Mouse (Mus musculus): ENCODE data around the gene Sec14l2. TPM values are rescaled to one million over a fixed set of nuclear protein-coding genes. Genes with fewer than 3 reads are reported as not detected.

The Sec14l2 gene
- total and polyA plus RNA-seq, 3 experiments, result 15.5 to 40.1 TPM; not detected in 1

GRCm38 (mm10) chr11:4097091-4097621 lies 26.1 kb downstream of the Sec14l2 start:
- Histone ChIP-seq H3K4me3 (ENCODE audit: control insufficient read depth in 1 of 2, insufficient read depth in 1 of 2, low read depth in 2 of 2, low read length in 2 of 2) (peak overlapping the region; percentile 66 to 67), H3K9me3 (replicated peaks; ENCODE audit: insufficient read depth, low read length) (no peaks in the 10 kb centered on the region), H3K4me1 (ENCODE audit: control insufficient read depth in 1 of 2, insufficient read depth in 2 of 2, low read length in 2 of 2) (peaks cover 0 to 7% of the 10 kb centered on the region in 2 experiments; a peak in 2 of 4 replicates), H3K27me3 (ENCODE audit: control insufficient read depth in 1 of 2, insufficient read depth in 2 of 2, low read length in 2 of 2) (no peaks in the 10 kb centered on the region), H3K79me2 (ENCODE audit: control insufficient read depth, insufficient read depth, low read length, poor library complexity) (peaks cover 8% of the 10 kb centered on the region), H3K27ac (ENCODE audit: control insufficient read depth, low read depth, low read length) (peak overlapping the region; percentile 89), H3K36me3 (ENCODE audit: control insufficient read depth in 1 of 2, insufficient read depth in 2 of 2, low read length in 2 of 2) (peaks cover 0 to 6% of the 10 kb centered on the region in 2 experiments; a peak in 2 of 4 replicates), H3K9ac (ENCODE audit: control insufficient read depth, low read depth, low read length, poor library complexity, severe bottlenecking) (peak overlapping the region; percentile 80)
- DNase-seq (ENCODE audit: low read depth, low spot score), result peak; percentile 60
- TF ChIP-seq RCOR1 (IDR thresholded peaks at IDR 0.05; ENCODE audit: low read depth, low read length) (peak; percentile 13; the same call in 1 of the 2 replicates), MAX (IDR thresholded peaks at IDR 0.05; ENCODE audit: low read length) (no peak), RAD21 (IDR thresholded peaks at IDR 0.05; ENCODE audit: low read depth, low read length) (no peak), POLR2AphosphoS2 (IDR thresholded peaks at IDR 0.05; ENCODE audit: low read length) (no peak), HCFC1 (IDR thresholded peaks at IDR 0.05; ENCODE audit: low read depth, low read length) (no peak), EP300 (IDR thresholded peaks at IDR 0.05; ENCODE audit: low read depth in 1 of 2, low read length in 2 of 2) (no peak), MYC (IDR thresholded peaks at IDR 0.05; ENCODE audit: low read depth, low read length) (no peak), MYB (IDR thresholded peaks at IDR 0.05; ENCODE audit: low read depth, low read length) (no peak), ETS1 (IDR thresholded peaks at IDR 0.05; ENCODE audit: low read depth, low read length) (no peak), MEF2A (IDR thresholded peaks at IDR 0.05; ENCODE audit: extremely low read depth, insufficient replicate concordance, low read depth, low read length, poor library complexity, severe bottlenecking) (no peak), GABPA (IDR thresholded peaks at IDR 0.05; ENCODE audit: low read depth, low read length) (no peak), USF2 (IDR thresholded peaks at IDR 0.05; ENCODE audit: borderline replicate concordance in 1 of 2, insufficient read depth in 1 of 2, low read depth in 1 of 2, low read length in 2 of 2) (no peak), E2F4 (IDR thresholded peaks at IDR 0.05; ENCODE audit: borderline replicate concordance, low read depth, low read length) (no peak), POLR2A (IDR thresholded peaks at IDR 0.05; ENCODE audit: control insufficient read depth in 1 of 2, insufficient read depth in 1 of 2, low read depth in 1 of 2, low read length in 2 of 2, poor library complexity in 1 of 2) (peak in 1 of 2 experiments; percentile 34; a peak in 2 of 4 replicates), BHLHE40 (IDR thresholded peaks at IDR 0.05; ENCODE audit: borderline replicate concordance, low read depth, low read length) (no peak), CTCF (IDR thresholded peaks at IDR 0.05 in 2 of 3, conservative IDR thresholded peaks at IDR 0.05 in 1 of 3; ENCODE audit: control insufficient read depth in 1 of 3, insufficient read depth in 1 of 3, low read depth in 2 of 3, low read length in 3 of 3, poor library complexity in 1 of 3, severe bottlenecking in 1 of 3) (no peak), SMC3 (IDR thresholded peaks at IDR 0.05; ENCODE audit: low read depth, low read length) (peak; percentile 10; the same call in 1 of the 2 replicates)
